Mouse (Mus musculus) small intestine, adult 2 months (tissue): ENCODE data around the gene Hpcal4.

Source experiments
- CTCF ChIP-seq: fragments of 200-500 bp; IDR thresholded peaks from 2 replicates; pipeline ENCODE4 v1.5.1; 2012; ENCODE audit warnings: low read depth, mild to moderate bottlenecking, control low read depth, inconsistent platforms, low read length, moderate library complexity, mixed read lengths; ENCODE audit not compliant: insufficient replicate concordance, insufficient read length; ENCODE audit errors: extremely low read depth
- POLR2A ChIP-seq: fragments of 200-500 bp; IDR thresholded peaks from 2 replicates; pipeline ENCODE4 v1.6.1; 2012; ENCODE audit warnings: low read depth, mild to moderate bottlenecking, control low read depth, inconsistent platforms, low read length, moderate library complexity

- TF ChIP-seq CTCF (no peak), POLR2A (no peak)
These were observed 53.5 kb downstream of the Hpcal4 start for GRCm38 (mm10) chr4:123236431-123237031.
